Mouse (Mus musculus): Measurements from ENCODE around the gene Gm7347.
"Not testable (repeated sequence)": the region's sequence is repeated elsewhere in the genome, so short reads cannot be mapped to it uniquely, and the experiment has no call there.

The Gm7347 gene

DNA sequence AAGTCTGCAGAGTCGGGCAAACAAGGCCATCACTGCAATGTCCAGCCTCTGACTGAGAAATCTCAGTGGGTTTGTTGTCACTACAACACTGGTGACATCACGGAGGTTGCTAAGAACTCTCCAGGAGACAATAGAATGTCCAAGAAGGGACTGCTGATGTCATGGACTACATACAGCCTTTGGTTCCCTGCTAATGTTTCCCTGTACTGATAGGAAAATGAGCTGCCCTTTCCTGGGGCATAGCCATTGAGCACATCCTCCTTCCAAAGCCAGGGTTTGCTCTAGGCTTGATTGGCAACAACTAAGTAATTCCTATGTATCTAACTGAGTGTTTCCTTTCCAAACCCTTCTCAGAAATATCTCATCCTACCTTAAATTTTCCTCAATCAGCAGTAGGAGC is at the start of gene Gm7347:
Gene Gm7347, minus strand, starts transcription at position 101 of the 400 bp plus-strand sequence.
- in situ Hi-C loops (cut with MboI; ENCODE audit: low sequenced_read_pairs): not testable (repeated sequence)

DNA sequence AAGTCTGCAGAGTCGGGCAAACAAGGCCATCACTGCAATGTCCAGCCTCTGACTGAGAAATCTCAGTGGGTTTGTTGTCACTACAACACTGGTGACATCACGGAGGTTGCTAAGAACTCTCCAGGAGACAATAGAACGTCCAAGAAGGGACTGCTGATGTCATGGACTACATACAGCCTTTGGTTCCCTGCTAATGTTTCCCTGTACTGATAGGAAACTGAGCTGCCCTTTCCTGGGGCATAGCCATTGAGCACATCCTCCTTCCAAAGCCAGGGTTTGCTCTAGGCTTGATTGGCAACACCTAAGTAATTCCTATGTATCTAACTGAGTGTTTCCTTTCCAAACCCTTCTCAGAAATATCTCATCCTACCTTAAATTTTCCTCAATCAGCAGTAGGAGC is 46.9 kb upstream of the Gm7347 start, which contains the start of gene 5031410I06Rik:
Gene 5031410I06Rik, minus strand, starts transcription at position 101 of the 400 bp plus-strand sequence.
- in situ Hi-C loops (cut with MboI; ENCODE audit: low sequenced_read_pairs): not testable (repeated sequence)

- in situ Hi-C loops (cut with MboI; ENCODE audit: low sequenced_read_pairs): not testable (repeated sequence)
Observed at GRCm38 (mm10) chr5:26089191-26089590, 30.8 kb upstream of the Gm7347 start, which contains the start of gene Gm10471. Gm10471 (minus strand) TSS chr5:26089291.

DNA sequence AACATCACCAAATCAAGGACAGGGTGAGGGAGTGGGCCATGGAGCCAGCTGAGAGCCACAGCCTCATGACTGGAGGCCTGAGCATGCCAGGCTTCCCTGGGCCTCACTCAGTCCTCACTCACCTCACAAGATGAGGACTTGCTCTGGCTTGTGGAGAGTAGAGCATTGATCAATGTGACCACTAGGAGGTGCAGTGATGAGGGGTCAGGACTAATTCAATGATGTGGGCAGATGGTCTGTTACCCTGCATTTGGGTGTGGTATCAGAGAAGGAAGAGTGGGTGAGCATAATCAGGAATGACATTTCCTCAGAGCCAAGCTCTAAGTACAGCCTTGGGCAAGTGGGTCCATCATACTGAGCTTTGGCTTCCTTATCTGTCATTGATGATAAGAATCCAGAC is 20.6 kb upstream of the Gm7347 start:
- in situ Hi-C loops (cut with MboI; ENCODE audit: low sequenced_read_pairs): not testable (repeated sequence)

GRCm38 (mm10) chr5:26070716-26071115 is 12.3 kb upstream of the Gm7347 start:
- in situ Hi-C loops (cut with MboI; ENCODE audit: low sequenced_read_pairs): no loop called here

- in situ Hi-C loops (cut with MboI; ENCODE audit: low sequenced_read_pairs): not testable (repeated sequence)
Observed at GRCm38 (mm10) chr5:26039458-26039857, 18.9 kb downstream of the Gm7347 start, which contains the start of gene Speer4a. Speer4a (minus strand) TSS chr5:26039558.

DNA sequence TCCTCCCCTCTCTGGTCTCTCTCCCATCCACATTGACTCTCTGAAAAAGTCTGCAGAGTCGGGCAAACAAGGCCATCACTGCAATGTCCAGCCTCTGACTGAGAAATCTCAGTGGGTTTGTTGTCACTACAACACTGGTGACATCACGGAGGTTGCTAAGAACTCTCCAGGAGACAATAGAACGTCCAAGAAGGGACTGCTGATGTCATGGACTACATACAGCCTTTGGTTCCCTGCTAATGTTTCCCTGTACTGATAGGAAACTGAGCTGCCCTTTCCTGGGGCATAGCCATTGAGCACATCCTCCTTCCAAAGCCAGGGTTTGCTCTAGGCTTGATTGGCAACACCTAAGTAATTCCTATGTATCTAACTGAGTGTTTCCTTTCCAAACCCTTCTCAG is 35.6 kb downstream of the Gm7347 start, which contains the start of gene Gm5862:
Gene Gm5862, minus strand, starts transcription at position 101 of the 400 bp plus-strand sequence.
- in situ Hi-C loops (cut with MboI; ENCODE audit: low sequenced_read_pairs): not testable (repeated sequence)

DNA sequence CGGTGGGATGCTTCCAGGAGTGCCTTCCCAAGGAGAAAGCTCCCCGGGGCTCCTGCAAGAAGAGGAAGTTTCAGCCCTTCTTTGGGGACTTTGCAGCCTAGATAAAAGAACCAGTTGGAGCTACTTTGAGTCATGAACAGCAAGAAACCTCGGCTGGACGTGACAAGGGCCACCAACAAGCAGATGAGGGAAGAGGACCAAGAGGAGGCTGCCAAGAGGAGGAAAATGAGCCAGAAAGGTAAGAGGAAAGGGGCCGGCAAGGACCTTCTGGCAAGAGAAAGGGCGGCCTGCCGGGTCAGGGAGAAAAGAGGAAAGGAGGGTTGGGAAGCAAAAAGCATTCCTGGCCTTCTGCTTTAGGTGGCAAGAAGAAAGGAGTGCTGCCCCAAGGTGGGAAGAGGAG is 50.7 kb downstream of the Gm7347 start:
- in situ Hi-C loops (cut with MboI; ENCODE audit: low sequenced_read_pairs): not testable (repeated sequence)

- in situ Hi-C loops (cut with MboI; ENCODE audit: low sequenced_read_pairs): not testable (repeated sequence)
Observed at GRCm38 (mm10) chr5:26006937-26007695, 51.3 kb downstream of the Gm7347 start.

- in situ Hi-C loops (cut with MboI; ENCODE audit: low sequenced_read_pairs): not testable (repeated sequence)
Observed at GRCm38 (mm10) chr5:26004698-26005097, 53.7 kb downstream of the Gm7347 start, which contains the start of gene Gm1979. Gm1979 (minus strand) TSS chr5:26004798.
